8 mouse cellular contexts compared by ENCODE assay signal in genomic region chr10:109129552-109130110, GRCm38 (mm10).
DNase-seq lines count a peak whose midpoint lies in the region.
"Had no signal": no experiment of that assay in that cellular context is flagged by ENCODE, and none has a peak within 500 bp of the region (broad histone marks: within the 10 kb centered on the region; RNA-seq: fewer than 3 reads in every experiment).

No protein-coding gene starts in this region.

- peak; percentile 71 for DNase-seq in left cerebral cortex, postnatal 4 days
- no peak for DNase-seq in left cerebral cortex, adult 9 months (ENCODE audit: low spot score in 2 of 2)
- peak; percentile 90 for DNase-seq in Muller cell, postnatal 12 days (ENCODE audit: inconsistent ontology term)
- DNase-seq in cerebellum, adult 11 months: peak; percentile 87
- DNase-seq in cerebellum, postnatal 36 days: peak; percentile 84 to 92
- DNase-seq in layer of hippocampus, adult 9-10 months (ENCODE audit: low spot score): no peak
- DNase-seq in natural killer cell, adult 2 months (ENCODE audit: low spot score in 2 of 2): no peak
- DNase-seq: thymus, adult 2 months had no signal

- intact Hi-C loops in left cerebral cortex, postnatal 4 days (cut with DNase I): no loop called here

Comparison
In these comparisons a context has a peak if more than half of its experiments do, and no peak if none do; other contexts are left out.
1. DNase-seq: peak in left cerebral cortex, postnatal 4 days (single experiment), Muller cell, postnatal 12 days (single experiment), cerebellum, adult 11 months (single experiment) and cerebellum, postnatal 36 days (2 of 2); none in left cerebral cortex, adult 9 months (0 of 2), layer of hippocampus, adult 9-10 months (single experiment) and natural killer cell, adult 2 months (0 of 2).